Mouse (Mus musculus): ENCODE data around the gene Ugt2b1.
"Not testable (repeated sequence)": the region's sequence is repeated elsewhere in the genome, so short reads cannot be mapped to it uniquely, and the experiment has no call there.

DNA sequence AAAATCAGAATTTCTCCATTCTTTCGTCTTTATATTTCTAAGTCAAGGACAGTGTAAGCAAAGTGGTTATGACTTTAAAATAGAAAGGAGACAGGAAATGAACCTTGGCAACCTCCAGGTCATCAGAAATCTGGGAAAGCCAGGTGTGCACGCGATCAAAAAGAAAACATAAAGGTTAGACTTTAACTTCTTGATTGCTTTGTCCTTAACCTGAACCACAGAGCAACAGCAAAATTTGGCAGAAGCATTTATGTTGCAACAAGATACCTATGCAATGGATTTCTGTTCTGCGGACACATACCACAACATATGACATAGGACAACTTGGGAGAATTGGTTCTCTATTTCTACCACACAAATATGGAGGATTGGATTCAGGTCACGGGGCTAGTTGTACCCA lies 40.9 kb upstream of the Ugt2b1 start:
- TF ChIP-seq CTCF, POLR2A (IDR thresholded peaks at IDR 0.05; ENCODE audit: extremely low read depth, insufficient read depth, low read length): not testable (repeated sequence)
